Mouse (Mus musculus): ENCODE measurements around the gene Stat3. TPM values are rescaled to one million over a fixed set of nuclear protein-coding genes. Genes with fewer than 3 reads are reported as not detected.

Stat3 gene
- total RNA-seq, 2 experiments from 2014 or later = 16.7 to 20.3 TPM

- ATAC-seq (replicated peaks; ENCODE audit: low FRiP score, low TSS enrichment, poor library complexity, severe bottlenecking) = 0 out of 2 replicates have a peak, but pooled peaks have one; percentile 8
Measured at GRCm38 (mm10) chr11:100861335-100861734, 78.0 kb downstream of the Stat3 start.

DNA sequence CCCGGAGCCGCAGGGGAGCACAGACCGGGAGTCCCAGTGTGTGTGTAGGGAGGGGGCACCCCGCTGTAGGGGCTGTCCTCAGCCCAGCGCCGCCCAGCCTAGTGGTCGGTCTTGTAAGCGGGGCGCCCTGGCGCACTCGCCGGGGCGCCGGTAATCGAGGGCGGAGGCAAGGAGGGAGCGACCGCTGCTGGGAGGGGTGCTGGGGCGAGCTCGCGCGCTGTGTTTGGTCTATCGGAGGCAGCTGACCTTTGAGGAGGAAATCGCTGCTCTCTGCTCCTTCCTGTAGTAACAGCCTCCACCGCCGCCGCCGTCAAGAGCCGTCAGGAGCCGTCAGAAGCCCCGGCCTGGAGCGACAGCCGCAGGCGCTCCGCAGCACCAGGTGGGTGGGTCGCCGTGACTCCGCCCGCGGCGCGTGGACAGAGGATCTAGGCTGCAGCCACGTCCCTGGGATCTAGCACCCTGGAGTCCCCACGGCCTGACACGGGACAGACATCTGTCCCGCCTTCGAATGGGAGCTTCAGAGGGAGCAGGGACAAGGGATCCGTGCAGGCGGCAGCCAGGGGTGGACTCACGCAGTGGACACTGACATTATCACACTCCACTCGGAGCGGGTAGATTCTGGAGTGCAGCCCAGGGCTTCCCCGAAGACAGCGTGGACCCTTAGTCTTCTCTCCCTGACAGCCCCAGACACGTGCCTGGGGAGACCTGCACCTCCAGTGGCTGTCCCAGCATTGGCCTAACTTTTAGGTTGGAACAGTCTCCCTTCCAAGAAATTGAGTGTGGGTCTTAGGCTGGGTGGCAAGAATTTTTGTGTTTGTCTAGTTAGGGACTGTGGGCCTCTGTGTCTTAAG, 78.9 kb downstream of the Stat3 start:
- peak; percentile 86 for ATAC-seq (replicated peaks; ENCODE audit: low FRiP score, low TSS enrichment, poor library complexity, severe bottlenecking)

GRCm38 (mm10) chr11:100859579-100860075, 79.7 kb downstream of the Stat3 start:
- no peak for ATAC-seq (replicated peaks; ENCODE audit: low FRiP score, low TSS enrichment, poor library complexity, severe bottlenecking)

DNA sequence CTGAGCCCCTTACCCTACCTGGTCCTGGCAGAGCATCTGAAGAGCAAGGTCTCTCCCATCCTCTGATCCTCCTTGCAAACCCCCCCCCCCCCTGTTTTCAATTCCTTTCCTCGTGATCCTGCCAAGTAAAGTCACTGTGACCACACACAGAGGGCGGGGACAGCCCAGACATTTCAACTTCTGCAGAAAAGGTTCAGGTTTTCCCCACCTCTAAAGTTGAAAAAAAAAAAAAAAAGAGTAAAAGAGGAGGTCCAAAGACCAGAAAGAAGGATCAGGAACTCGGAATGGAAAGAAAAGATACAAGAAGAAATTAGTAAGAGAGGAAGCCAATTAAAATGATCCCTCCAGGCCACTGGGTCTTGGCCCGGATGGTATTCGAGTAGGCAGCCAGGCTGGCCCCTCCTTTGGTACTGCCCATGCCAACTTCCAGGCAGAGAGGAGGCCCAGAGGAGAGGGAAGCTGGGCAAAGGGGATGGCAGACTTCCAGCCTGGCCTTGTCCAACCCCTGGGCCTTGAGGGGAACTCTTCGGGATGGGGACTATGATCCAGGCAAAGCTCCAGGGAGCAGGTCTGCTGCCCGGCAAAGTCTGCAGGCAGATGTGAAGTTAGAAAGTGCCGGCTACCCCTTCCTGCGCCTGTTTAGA, 80.3 kb downstream of the Stat3 start, which contains the start of gene Stat5a:
Gene Stat5a (plus strand): TSS at position 417 of the 644 bp plus-strand sequence.
- ATAC-seq (replicated peaks; ENCODE audit: low FRiP score, low TSS enrichment, poor library complexity, severe bottlenecking) = no peak

GRCm38 (mm10) chr11:100857960-100858359, 81.4 kb downstream of the Stat3 start:
- no peak for ATAC-seq (replicated peaks; ENCODE audit: low FRiP score, low TSS enrichment, poor library complexity, severe bottlenecking)

DNA sequence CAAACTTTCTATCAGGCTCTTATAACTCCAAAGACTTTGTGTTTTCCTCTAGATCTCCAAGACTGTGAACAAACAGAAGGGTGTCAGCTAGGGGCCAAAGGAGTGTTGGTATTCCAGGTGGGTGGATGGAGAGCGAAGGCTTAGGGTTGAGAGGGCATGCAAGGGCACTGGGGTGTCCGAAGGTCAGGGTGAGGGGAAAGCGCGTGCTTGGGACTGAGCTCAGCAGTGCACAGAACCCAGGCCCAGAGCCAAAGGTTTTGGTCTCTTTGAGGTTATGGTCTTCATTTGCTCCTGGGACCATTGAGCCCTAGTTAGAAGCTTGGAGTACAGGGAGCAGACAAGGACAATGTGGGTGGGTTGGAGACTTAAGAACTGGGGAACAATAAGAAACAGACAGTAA, 84.2 kb downstream of the Stat3 start:
- ATAC-seq (replicated peaks; ENCODE audit: low FRiP score, low TSS enrichment, poor library complexity, severe bottlenecking) = no peak

GRCm38 (mm10) chr11:100854268-100854667, 85.1 kb downstream of the Stat3 start:
- no peak for ATAC-seq (replicated peaks; ENCODE audit: low FRiP score, low TSS enrichment, poor library complexity, severe bottlenecking)

- ATAC-seq (replicated peaks; ENCODE audit: low FRiP score, low TSS enrichment, poor library complexity, severe bottlenecking) = no peak
Measured at GRCm38 (mm10) chr11:100853018-100853417, 86.3 kb downstream of the Stat3 start.

GRCm38 (mm10) chr11:100852088-100852487, 87.3 kb downstream of the Stat3 start:
- ATAC-seq (replicated peaks; ENCODE audit: low FRiP score, low TSS enrichment, poor library complexity, severe bottlenecking) = no peak

- no peak for ATAC-seq (replicated peaks; ENCODE audit: low FRiP score, low TSS enrichment, poor library complexity, severe bottlenecking)
Measured at GRCm38 (mm10) chr11:100850778-100851528, 88.4 kb downstream of the Stat3 start.

DNA sequence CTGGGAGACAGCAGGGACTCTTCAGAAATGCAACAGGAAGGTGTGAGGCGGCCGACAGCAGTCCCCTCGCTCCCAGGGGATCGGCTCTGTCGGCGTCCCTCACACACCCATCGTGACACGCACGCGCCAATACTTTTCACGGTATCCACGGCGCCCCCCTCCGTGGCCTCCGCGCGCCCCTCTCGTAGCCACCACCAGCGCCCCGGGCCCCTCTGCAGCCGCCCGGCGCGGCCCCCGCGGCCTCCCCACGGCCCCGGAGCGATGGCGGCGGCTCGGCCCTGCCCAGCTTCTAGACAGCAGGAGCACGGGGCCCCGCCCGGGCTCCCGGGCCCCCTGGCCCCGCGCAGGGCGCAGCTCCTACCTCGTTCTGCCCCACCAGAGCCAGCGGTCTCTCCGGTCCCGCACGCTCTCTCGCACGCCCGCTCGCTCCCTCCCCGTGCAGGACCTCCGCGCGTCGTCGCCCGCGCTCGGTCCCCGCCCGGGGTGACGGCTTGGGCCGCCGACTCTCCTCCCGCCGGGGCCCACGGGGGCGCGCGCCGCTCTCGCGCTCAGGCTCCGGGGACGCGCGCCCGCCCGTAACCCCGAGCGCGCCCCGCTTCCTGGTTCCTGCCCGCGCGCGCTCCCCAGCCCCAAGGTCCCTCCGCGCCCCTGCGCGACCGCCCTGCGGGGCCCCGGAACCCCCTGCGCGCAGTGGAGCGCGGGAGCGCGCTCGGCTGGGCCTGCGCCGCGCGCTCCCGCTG, 89.1 kb downstream of the Stat3 start, which contains the start of gene Stat5b:
Gene Stat5b (minus strand): TSS at position 687 of the 740 bp plus-strand sequence.
- ATAC-seq (replicated peaks; ENCODE audit: low FRiP score, low TSS enrichment, poor library complexity, severe bottlenecking) = peak; percentile 43

GRCm38 (mm10) chr11:100849456-100850037, 89.8 kb downstream of the Stat3 start:
- peak; percentile 49 for ATAC-seq (replicated peaks; ENCODE audit: low FRiP score, low TSS enrichment, poor library complexity, severe bottlenecking)

DNA sequence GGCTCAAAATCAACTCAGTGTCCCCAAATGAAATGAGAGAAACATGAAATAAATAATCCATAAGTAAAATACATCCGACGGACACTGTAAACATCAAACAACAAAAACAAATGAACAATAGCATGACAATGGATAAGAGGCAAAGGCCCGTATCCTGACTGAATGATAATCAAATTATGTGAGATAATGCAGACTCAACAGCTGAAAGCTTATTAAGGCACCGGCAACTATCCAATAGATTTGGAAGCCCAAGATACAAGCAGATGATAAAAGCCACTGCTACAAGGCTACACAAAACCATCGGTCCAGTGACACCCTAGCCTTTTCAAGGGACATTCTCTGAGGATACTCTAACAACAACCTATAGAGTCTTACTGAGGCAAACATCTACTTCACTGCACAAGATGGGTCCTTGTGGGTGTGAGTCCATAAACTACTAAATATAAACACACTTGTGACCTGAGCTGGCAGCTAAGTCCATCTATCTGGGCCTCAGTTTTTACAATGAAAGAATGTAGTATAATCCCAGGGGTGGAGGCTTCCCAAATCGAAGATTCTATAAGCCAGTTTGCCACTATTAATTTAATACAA, 90.5 kb downstream of the Stat3 start:
- 0 out of 2 replicates have a peak, but pooled peaks have one; percentile 4 for ATAC-seq (replicated peaks; ENCODE audit: low FRiP score, low TSS enrichment, poor library complexity, severe bottlenecking)

GRCm38 (mm10) chr11:100848080-100848479, 91.3 kb downstream of the Stat3 start:
- no peak for ATAC-seq (replicated peaks; ENCODE audit: low FRiP score, low TSS enrichment, poor library complexity, severe bottlenecking)

DNA sequence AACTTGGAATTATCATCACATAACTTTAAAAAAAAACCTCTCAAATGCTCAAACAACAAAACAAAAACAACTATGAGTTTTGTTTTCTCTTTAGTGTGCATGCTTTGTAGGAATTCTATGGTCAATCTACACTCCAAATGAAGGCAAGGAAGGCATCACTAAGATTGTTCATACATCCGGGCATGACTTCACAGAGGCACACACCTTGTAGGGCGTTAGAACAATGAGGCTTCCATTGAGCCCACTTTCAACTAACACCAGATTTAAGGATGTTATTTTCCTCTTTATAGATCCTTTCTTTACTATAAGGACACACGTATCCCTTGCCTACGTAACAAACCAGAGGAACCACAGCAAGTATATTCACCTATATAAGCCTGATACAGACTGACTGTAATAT, 91.8 kb downstream of the Stat3 start:
- ATAC-seq (replicated peaks; ENCODE audit: low FRiP score, low TSS enrichment, poor library complexity, severe bottlenecking) = no peak

DNA sequence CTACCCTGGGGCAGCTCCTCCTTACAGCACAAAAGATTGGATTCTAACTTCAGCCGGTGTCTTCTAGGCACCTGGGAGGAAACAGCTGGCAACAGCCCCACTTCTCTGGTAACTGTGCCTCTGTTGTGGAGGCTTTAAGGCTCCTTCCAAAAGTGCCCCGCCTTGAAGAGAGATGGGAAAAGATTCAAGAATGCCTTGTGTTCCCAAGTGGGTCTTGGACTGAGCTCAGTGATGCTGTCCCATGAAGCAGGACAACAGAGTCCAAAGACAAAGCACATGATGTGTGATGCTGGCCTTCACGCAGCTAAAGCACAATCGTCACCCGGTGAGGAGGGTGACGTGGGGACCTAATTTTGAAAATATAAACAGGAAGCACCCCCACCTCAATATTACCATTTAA, 93.5 kb downstream of the Stat3 start:
- no peak for ATAC-seq (replicated peaks; ENCODE audit: low FRiP score, low TSS enrichment, poor library complexity, severe bottlenecking)

DNA sequence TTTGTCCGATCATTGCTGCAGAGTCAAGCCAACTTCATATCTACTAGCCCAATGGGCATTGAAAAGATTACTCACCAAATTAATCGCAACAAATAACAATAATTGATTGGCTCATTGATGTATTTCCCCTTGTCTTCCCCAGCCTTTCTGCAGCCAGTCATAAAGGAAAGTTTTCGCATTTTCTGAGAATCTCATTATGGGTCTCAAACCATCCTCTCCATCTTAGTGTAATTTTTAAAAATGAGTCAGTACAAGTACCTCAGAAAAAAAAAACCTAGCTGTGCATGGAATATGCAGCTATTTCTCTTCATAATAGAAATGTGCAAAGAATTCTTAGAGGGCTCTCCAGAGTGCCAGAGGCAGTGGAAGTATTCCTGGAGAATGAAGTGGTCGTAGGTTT, 95.2 kb downstream of the Stat3 start:
- ATAC-seq (replicated peaks; ENCODE audit: low FRiP score, low TSS enrichment, poor library complexity, severe bottlenecking) = no peak

DNA sequence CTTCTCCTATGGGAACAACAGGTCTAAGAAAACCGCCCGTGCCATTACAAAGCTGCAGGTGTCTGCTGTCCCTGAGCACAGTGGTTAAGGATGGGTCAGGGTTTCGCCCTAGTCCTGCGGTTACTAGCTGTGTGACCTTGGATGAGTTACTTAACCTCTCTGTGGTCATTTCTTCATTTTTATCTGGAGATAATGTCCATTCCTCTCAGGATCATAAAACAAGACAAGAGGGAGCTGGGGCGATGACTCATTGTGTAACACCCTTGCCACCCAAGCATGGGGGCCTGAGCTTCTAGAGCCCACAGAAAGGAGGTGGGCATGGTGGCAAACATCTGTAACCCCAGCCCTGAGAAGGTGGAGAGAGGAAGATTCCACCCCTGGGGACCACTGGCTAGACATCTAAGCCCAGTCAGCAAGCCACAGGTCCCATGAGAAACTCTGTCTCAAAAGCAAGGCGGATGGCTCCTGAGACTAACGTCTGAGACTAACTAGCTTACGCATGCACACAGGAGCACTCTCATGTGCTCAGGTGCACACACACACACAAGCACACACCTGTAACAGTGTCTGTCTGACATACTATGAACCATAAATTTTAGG, 96.2 kb downstream of the Stat3 start:
- ATAC-seq (replicated peaks; ENCODE audit: low FRiP score, low TSS enrichment, poor library complexity, severe bottlenecking) = no peak

Data from megakaryocyte-erythroid progenitor cell, adult 5-6 weeks (primary cell).